Mouse (Mus musculus) lung, adult 2 months (tissue): ENCODE data around the gene Glis1. TPM values are rescaled to one million over a fixed set of nuclear protein-coding genes. Genes with fewer than 3 reads are reported as not detected.

Experiments used
- DNase-seq: peaks from one replicate; pipeline ENCODE4 v3.0.0; 2022
- H3K4me1 ChIP-seq: fragments of 200-500 bp; 2 replicates; pipeline ENCODE4 v1.6.1; 2011; ENCODE audit warnings: low read length; ENCODE audit not compliant: control insufficient read depth, insufficient read depth
- H3K4me3 ChIP-seq: fragments of 200-500 bp; replicated peaks from 2 replicates; pipeline ENCODE3; 2011; ENCODE audit warnings: low read depth, mild to moderate bottlenecking, control low read depth, low read length; ENCODE audit errors: extremely low read depth
- CTCF ChIP-seq: fragments of 200-500 bp; IDR thresholded peaks from 2 replicates; pipeline ENCODE4 v1.5.1; 2011; ENCODE audit warnings: mild to moderate bottlenecking, low read length, control low read depth; ENCODE audit not compliant: insufficient read depth
- POLR2A ChIP-seq: fragments of 200-500 bp; IDR thresholded peaks from 2 replicates; pipeline ENCODE4 v1.6.1; 2011; ENCODE audit warnings: low read depth, mild to moderate bottlenecking, control low read depth, low read length, borderline replicate concordance; ENCODE audit errors: extremely low read depth
- WGBS: fragments of 180-500 bp; shearing (Covaris S2); methylation state at CpG from one replicate; pipeline ENCODE4 v1.1.7; 2018; 5-methylcytosine and 5-hydroxymethylcytosine counted together
- polyA plus RNA-seq: library from polyadenylated mRNA; depleted of rRNA; stranded (reverse); fragments of >200 nt; gene quantifications from 2 replicates; pipeline ENCODE4 v1.2.3, GENCODE M21; 2012

Gene Glis1
- polyA plus RNA-seq, 1 experiment, result 0.78 TPM

DNA sequence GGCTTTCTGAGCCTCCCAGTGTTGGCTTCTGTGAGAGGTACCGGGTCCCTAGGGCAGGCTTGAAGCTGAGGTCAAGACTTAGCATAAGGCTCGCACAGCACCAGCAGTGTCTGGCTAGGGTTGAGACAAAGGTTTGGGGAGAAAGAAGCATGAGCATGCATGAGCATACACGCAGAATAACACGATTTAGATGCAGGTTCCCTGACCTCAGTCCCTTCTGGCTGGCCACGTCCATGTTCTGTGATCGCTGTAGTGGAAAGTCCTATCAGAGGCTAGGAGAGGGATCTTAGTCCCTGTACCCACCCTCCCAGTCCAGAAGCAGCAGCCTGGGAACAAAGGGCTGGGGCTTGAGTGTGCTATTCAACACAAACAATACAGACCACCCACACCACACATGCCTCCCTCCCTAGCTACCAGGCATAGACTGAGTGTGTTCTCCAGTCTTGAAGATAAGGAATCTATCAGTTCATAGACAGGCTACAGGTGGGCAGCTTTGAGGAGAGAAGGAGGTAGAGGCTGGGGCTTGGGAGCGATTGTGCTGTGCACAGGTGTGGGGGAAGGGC, 134.6 kb downstream of the Glis1 start:
- DNase-seq, result no peak
- Histone ChIP-seq H3K4me3 (no peak overlapping the region), H3K4me1 (no peaks in the 10 kb centered on the region)
- TF ChIP-seq POLR2A (no peak), CTCF (no peak)
- WGBS, result 84% methylated on average over 7 of the region's 7 CpGs

DNA sequence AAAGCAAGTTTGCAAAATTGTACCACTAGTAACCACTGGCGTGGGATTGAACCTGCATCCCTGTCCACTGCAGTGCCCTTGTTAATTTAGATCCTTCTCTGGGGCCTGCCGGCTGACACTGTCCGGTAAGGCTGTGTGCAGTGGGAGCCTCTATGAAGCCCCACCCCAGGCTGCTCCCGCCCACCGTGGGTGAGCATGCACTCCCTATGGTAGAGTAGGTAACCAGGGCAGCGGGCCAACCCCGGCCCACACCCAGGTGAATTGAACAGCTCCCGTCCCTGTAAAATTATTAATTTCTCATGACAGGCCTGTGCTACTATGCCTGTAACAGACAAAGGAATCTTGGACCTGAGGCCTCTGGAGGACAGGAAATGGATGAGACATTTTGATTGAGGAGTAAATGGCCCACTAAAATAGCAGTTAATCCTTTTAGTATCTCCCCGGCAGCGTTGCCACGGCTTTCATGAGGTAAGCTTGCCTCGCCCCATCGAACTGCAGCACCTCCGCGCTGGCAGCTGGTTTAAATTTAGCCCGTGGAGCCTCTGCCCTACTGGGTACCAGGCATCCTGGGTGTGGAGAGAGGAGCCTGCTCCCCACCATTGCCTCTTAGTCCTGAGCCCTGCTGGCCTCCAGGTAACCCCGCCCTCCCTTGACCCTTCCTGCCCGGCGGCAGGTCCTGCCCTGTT, 136.1 kb downstream of the Glis1 start:
- no peaks in the 10 kb centered on the region for H3K4me1 ChIP-seq
- no peak overlapping the region for H3K4me3 ChIP-seq
- TF ChIP-seq CTCF (no peak), POLR2A (no peak)
- DNase-seq, result no peak
- WGBS, result 49% methylated on average over 19 of the region's 19 CpGs

DNA sequence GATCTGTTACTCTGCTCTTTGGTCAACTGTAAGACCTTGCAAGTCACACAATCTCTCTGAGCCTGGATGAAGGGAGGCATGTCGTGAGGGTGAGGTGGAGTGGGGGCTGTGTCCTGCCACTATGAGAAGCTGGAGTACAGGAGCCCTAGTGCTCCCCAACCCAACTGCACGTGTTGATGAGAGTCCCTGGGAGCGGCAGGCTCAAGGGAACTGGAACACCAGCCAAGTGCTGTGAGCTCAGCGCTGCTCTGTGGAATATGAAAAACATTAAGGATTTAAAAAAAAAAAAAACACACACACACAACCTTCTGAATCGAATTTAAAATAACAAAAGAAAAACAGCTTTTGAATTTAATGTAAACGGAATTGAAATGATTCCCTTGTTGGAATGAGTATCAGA, 141.4 kb downstream of the Glis1 start:
- DNase-seq, result no peak
- TF ChIP-seq POLR2A, result no peak
- no peak for TF ChIP-seq CTCF
- Histone ChIP-seq H3K4me3 (no peak overlapping the region), H3K4me1 (no peaks in the 10 kb centered on the region)
- 47% methylated on average over 6 of the region's 6 CpGs for WGBS

GRCm38 (mm10) chr4:107576742-107577141, 142.4 kb downstream of the Glis1 start:
- H3K4me1 ChIP-seq, result no peaks in the 10 kb centered on the region
- TF ChIP-seq POLR2A, result no peak
- no peak for TF ChIP-seq CTCF
- H3K4me3 ChIP-seq, result no peak overlapping the region
- WGBS, result 29% methylated on average over 6 of the region's 6 CpGs
- DNase-seq, result no peak

- no peak for DNase-seq
- Histone ChIP-seq H3K4me3 (no peak overlapping the region), H3K4me1 (no peaks in the 10 kb centered on the region)
- no peak for TF ChIP-seq POLR2A
- no peak for TF ChIP-seq CTCF
- 66% methylated on average over 12 of the region's 12 CpGs for WGBS
Measured at GRCm38 (mm10) chr4:107577146-107577839, 142.9 kb downstream of the Glis1 start.

GRCm38 (mm10) chr4:107580883-107581282, 146.5 kb downstream of the Glis1 start:
- no peak overlapping the region for H3K4me3 ChIP-seq
- H3K4me1 ChIP-seq, result no peaks in the 10 kb centered on the region
- TF ChIP-seq POLR2A (no peak), CTCF (no peak)
- WGBS, result 90% methylated on average over 11 of the region's 11 CpGs
- DNase-seq, result no peak

GRCm38 (mm10) chr4:107586391-107586790, 152.0 kb downstream of the Glis1 start:
- WGBS, result 51% methylated on average over 5 of the region's 5 CpGs
- H3K4me3 ChIP-seq, result no peak overlapping the region
- DNase-seq, result no peak
- no peaks in the 10 kb centered on the region for H3K4me1 ChIP-seq
- TF ChIP-seq CTCF (no peak), POLR2A (no peak)

GRCm38 (mm10) chr4:107588637-107589036, 154.2 kb downstream of the Glis1 start:
- DNase-seq, result no peak
- H3K4me1 ChIP-seq, result no peaks in the 10 kb centered on the region
- no peak overlapping the region for H3K4me3 ChIP-seq
- whole genome bisulfite sequencing, result 78% methylated on average over 7 of the region's 7 CpGs
- no peak for TF ChIP-seq POLR2A
- no peak for TF ChIP-seq CTCF

DNA sequence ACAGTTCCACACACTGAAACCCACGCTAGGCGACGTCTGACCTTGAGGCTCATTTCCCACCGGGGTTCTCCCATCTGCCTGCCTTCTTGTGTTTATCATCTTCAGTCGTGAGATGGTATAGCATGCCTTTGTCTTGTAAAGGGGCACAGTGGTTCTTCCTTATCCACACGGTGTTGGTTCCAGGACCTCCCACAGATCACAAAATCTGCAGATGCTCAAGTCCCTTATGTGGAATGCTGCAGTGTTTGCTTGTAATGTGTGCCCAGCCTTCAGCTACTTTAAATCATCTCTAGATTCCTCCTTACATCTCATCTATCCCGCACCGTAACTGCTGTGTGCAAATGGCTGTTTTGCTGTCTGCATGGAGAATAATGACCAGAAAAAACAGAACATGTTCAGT, 154.7 kb downstream of the Glis1 start:
- no peaks in the 10 kb centered on the region for H3K4me1 ChIP-seq
- TF ChIP-seq POLR2A (no peak), CTCF (no peak)
- H3K4me3 ChIP-seq, result no peak overlapping the region
- DNase-seq, result no peak
- 84% methylated on average over 8 of the region's 8 CpGs for WGBS
